Mouse (Mus musculus) bone marrow, adult 2 months (tissue): ENCODE results near the gene Piezo1. TPM values are rescaled to one million over a fixed set of nuclear protein-coding genes. Genes with fewer than 3 reads are reported as not detected.

Experiments used
- H3K27ac ChIP-seq: fragments of 200-500 bp; 2 replicates; pipeline ENCODE4 v1.5.1; 2012; ENCODE audit warnings: low read depth, mild to moderate bottlenecking, control low read depth, inconsistent platforms, low read length; ENCODE audit not compliant: control insufficient read depth, poor library complexity, insufficient read depth
- H3K4me1 ChIP-seq: fragments of 200-500 bp; 2 replicates; pipeline ENCODE4 v1.6.1; 2011; ENCODE audit warnings: low read length; ENCODE audit not compliant: control insufficient read depth, insufficient read depth
- H3K4me3 ChIP-seq: fragments of 200-500 bp; replicated peaks from 2 replicates; pipeline ENCODE3; 2011; ENCODE audit warnings: mild to moderate bottlenecking, low read depth, low read length, control low read depth; ENCODE audit not compliant: control insufficient read depth
- CTCF ChIP-seq: fragments of 200-500 bp; IDR thresholded peaks from 2 replicates; pipeline ENCODE4 v1.5.1; 2011; ENCODE audit warnings: low read length, control low read depth; ENCODE audit not compliant: control insufficient read depth, insufficient read depth
- POLR2A ChIP-seq: fragments of 200-500 bp; IDR thresholded peaks from 2 replicates; pipeline ENCODE4 v1.6.1; 2011; ENCODE audit warnings: low read depth, mild to moderate bottlenecking, control low read depth, low read length, borderline replicate concordance; ENCODE audit not compliant: control insufficient read depth
- WGBS: fragments of 180-500 bp; shearing (Covaris S2); methylation state at CpG from one replicate; pipeline ENCODE4 v1.1.7; 2018; 5-methylcytosine and 5-hydroxymethylcytosine counted together
- polyA plus RNA-seq: library from polyadenylated mRNA; stranded (reverse); fragments of >200 nt; gene quantifications from 2 replicates; pipeline ENCODE4 v1.2.4, GENCODE M21; 2011; ENCODE audit warnings: low replicate concordance; ENCODE audit not compliant: missing spikeins, insufficient read depth, insufficient read length

Piezo1 gene
- polyA plus RNA-seq, 1 experiment: 49.3 TPM

- H3K4me1 ChIP-seq: peaks cover 6% of the 10 kb centered on the region; the same call in 1 of the 2 replicates
- no peak for TF ChIP-seq POLR2A
- TF ChIP-seq CTCF: no peak
- no peak overlapping the region for H3K27ac ChIP-seq
- WGBS: 14% methylated on average over 7 of the region's 7 CpGs
- H3K4me3 ChIP-seq: no peak overlapping the region
These were observed 91.1 kb downstream of the Piezo1 start for GRCm38 (mm10) chr8:122459990-122460389.

- 35% methylated on average over 6 of the region's 6 CpGs for WGBS
- no peak overlapping the region for H3K27ac ChIP-seq
- peaks cover 6% of the 10 kb centered on the region; the same call in 1 of the 2 replicates for H3K4me1 ChIP-seq
- TF ChIP-seq POLR2A: no peak
- TF ChIP-seq CTCF: peak; percentile 21; the same call in 1 of the 2 replicates
- no peak overlapping the region for H3K4me3 ChIP-seq
These were observed 91.8 kb downstream of the Piezo1 start for GRCm38 (mm10) chr8:122459218-122459900.

DNA sequence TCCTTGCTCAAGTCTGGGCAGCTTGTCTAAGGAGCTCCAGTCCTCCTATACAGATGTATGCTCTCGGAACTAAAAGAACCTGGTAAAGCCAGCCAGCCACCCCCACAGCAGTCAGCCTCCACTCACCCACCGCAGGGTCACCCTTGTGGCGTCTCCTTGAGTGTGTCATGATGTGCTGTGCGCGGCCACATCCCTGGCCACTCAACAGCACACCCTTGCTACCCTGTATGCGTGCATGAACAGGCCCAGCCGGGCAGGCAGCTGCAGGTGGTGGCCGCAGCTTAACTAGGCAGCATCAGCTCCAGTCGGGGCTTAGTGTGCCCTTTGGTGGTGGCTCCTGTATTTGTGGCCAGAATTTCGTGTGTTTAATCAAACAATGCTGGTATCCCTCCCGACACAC lies 94.0 kb downstream of the Piezo1 start:
- TF ChIP-seq CTCF (no peak), POLR2A (no peak)
- WGBS: 77% methylated on average over 11 of the region's 11 CpGs
- no peak overlapping the region for H3K4me3 ChIP-seq
- peaks cover 2% of the 10 kb centered on the region; the same call in 1 of the 2 replicates for H3K4me1 ChIP-seq
- H3K27ac ChIP-seq: no peak overlapping the region

GRCm38 (mm10) chr8:122454409-122454808 lies 96.7 kb downstream of the Piezo1 start:
- TF ChIP-seq POLR2A (no peak), CTCF (no peak)
- H3K4me1 ChIP-seq: no peaks in the 10 kb centered on the region; the same call in 1 of the 2 replicates
- no peak overlapping the region for H3K4me3 ChIP-seq
- 46% methylated on average over 6 of the region's 6 CpGs for WGBS
- H3K27ac ChIP-seq: no peak overlapping the region

GRCm38 (mm10) chr8:122452154-122452553 lies 99.0 kb downstream of the Piezo1 start:
- no peak overlapping the region for H3K27ac ChIP-seq
- no peak overlapping the region for H3K4me3 ChIP-seq
- TF ChIP-seq CTCF (no peak), POLR2A (no peak)
- no peaks in the 10 kb centered on the region; the same call in 1 of the 2 replicates for H3K4me1 ChIP-seq
- 86% methylated on average over 10 of the region's 10 CpGs for WGBS

- whole genome bisulfite sequencing: 75% methylated on average over 7 of the region's 7 CpGs
- TF ChIP-seq POLR2A: no peak
- TF ChIP-seq CTCF: no peak
- Histone ChIP-seq H3K4me3 (no peak overlapping the region), H3K27ac (no peak overlapping the region), H3K4me1 (no peaks in the 10 kb centered on the region; the same call in 1 of the 2 replicates)
These were observed 99.9 kb downstream of the Piezo1 start for GRCm38 (mm10) chr8:122451161-122451703.

DNA sequence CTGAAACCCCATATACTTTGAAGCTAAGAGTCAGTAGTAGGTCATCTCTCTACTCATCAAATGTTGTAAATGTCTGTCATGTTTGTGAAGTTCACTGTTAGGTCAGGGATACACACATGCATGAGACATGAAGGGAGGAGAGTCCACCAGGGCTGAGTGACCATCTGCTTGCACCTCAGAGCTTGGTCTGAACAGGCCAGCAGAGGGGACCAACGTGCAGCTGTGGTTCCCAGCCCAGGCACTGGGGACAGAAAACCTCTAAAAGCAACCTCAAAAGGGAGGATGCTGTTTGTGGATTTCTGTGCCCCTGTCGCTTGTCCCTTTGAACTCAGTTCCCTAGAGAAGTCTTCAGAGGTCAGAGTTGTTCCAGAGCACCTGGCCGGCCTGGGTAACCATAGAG lies 105.9 kb downstream of the Piezo1 start:
- 42% methylated on average over 3 of the region's 3 CpGs for WGBS
- Histone ChIP-seq H3K4me3 (no peak overlapping the region), H3K27ac (no peak overlapping the region), H3K4me1 (peaks cover 2% of the 10 kb centered on the region; the same call in 1 of the 2 replicates)
- TF ChIP-seq CTCF (peak; percentile 28; the same call in 1 of the 2 replicates), POLR2A (no peak)

- under 1% methylated on average over 19 of the region's 19 CpGs for WGBS
- Histone ChIP-seq H3K4me3 (peak overlapping the region; percentile 73), H3K4me1 (peaks cover 3% of the 10 kb centered on the region; the same call in 1 of the 2 replicates), H3K27ac (peak overlapping the region; percentile 27)
- no peak for TF ChIP-seq CTCF
- no peak for TF ChIP-seq POLR2A
These were observed 106.9 kb downstream of the Piezo1 start for GRCm38 (mm10) chr8:122444058-122444748.
